Mouse (Mus musculus) hindbrain, embryonic 14.5 days (tissue): ENCODE measurements around the gene Mus81. TPM values are rescaled to one million over a fixed set of nuclear protein-coding genes. Genes with fewer than 3 reads are reported as not detected.
A peak's percentile ranks its signal among the peaks of the same experiment; 100 is the strongest.

ENCODE experiments used
- ATAC-seq: fragments of 200-750 bp; cut with Nextera tagmentation; 2 replicates; pipeline ENCODE4 v1.8.0; 2017; ENCODE audit warnings: moderate number of reproducible peaks, mild to moderate bottlenecking, moderate TSS enrichment, moderate library complexity; ENCODE audit not compliant: low FRiP score
- DNase-seq: peaks from one replicate; pipeline ENCODE4 v3.0.0-alpha.2; 2015; ENCODE audit warnings: low spot score
- H3K27ac ChIP-seq: fragments of 300-500 bp; sonication (generic); 2 replicates; pipeline ENCODE4 v1.5.1; 2014; ENCODE audit warnings: mild to moderate bottlenecking, moderate library complexity
- H3K27me3 ChIP-seq: fragments of 300-500 bp; sonication (generic); 2 replicates; pipeline ENCODE4 v1.6.1; 2014; ENCODE audit warnings: mild to moderate bottlenecking, low read length, mixed read lengths; ENCODE audit not compliant: control insufficient read depth, insufficient read depth
- H3K36me3 ChIP-seq: fragments of 300-500 bp; sonication (generic); replicated peaks from 2 replicates; pipeline ENCODE4 v1.6.1; 2014; ENCODE audit not compliant: control insufficient read depth, insufficient read depth
- H3K4me1 ChIP-seq: fragments of 300-500 bp; sonication (generic); replicated peaks from 2 replicates; pipeline ENCODE4 v1.6.1; 2014; ENCODE audit warnings: antibody characterized with exemption, low read length, mixed read lengths; ENCODE audit not compliant: control insufficient read depth, insufficient read depth
- H3K4me2 ChIP-seq: fragments of 300-500 bp; sonication (generic); replicated peaks from 2 replicates; pipeline ENCODE4 v1.6.1; 2014; ENCODE audit warnings: mild to moderate bottlenecking, moderate library complexity
- H3K4me3 ChIP-seq: fragments of 300-500 bp; sonication (generic); replicated peaks from 2 replicates; pipeline ENCODE4 v1.5.1; 2014; ENCODE audit warnings: mild to moderate bottlenecking, low read length
- H3K9ac ChIP-seq: fragments of 300-500 bp; sonication (generic); 2 replicates; pipeline ENCODE4 v1.6.1; 2014
- H3K9me3 ChIP-seq: fragments of 300-500 bp; sonication (generic); 2 replicates; pipeline ENCODE4 v1.6.1; 2016; ENCODE audit warnings: low read length; ENCODE audit not compliant: control insufficient read depth
- WGBS: fragments of 180-500 bp; shearing (Covaris S2); extraction: QIAGEN DNeasy Blood & Tissue Kit; methylation state at CpG from one replicate; pipeline ENCODE4 v1.1.7; 2014; 5-methylcytosine and 5-hydroxymethylcytosine counted together
- polyA plus RNA-seq: library from polyadenylated mRNA; unstranded; fragments of >200 nt; fragmentation: Nextera tagmentation; extraction: Ambion mirVana; gene quantifications from 2 replicates; pipeline ENCODE4 v1.2.1, GENCODE M21; 2014

The Mus81 gene
- polyA plus RNA-seq, 1 experiment from 2014 or later, result 40.0 TPM

GRCm38 (mm10) chr19:5463791-5464562, 24.2 kb downstream of the Mus81 start:
- Histone ChIP-seq H3K9me3 (no peaks in the 10 kb centered on the region), H3K4me1 (peaks cover 24% of the 10 kb centered on the region), H3K36me3 (peaks cover 60% of the 10 kb centered on the region), H3K4me3 (peak overlapping the region; percentile 22), H3K27me3 (no peaks in the 10 kb centered on the region), H3K4me2 (peak overlapping the region; percentile 48), H3K27ac (peak overlapping the region; percentile 59), H3K9ac (peak overlapping the region; percentile 56)
- DNase-seq, result peak; percentile 78
- 40% methylated on average over 15 of the region's 15 CpGs for WGBS
- ATAC-seq, result peak; percentile 32; the same call in 1 of the 2 replicates

- H3K9me3 ChIP-seq, result no peaks in the 10 kb centered on the region
- no peak overlapping the region for H3K4me3 ChIP-seq
- peaks cover 60% of the 10 kb centered on the region for H3K36me3 ChIP-seq
- DNase-seq, result no peak
- no peak overlapping the region for H3K27ac ChIP-seq
- peaks cover 24% of the 10 kb centered on the region for H3K4me1 ChIP-seq
- ATAC-seq, result no peak
- no peak overlapping the region for H3K4me2 ChIP-seq
- H3K9ac ChIP-seq, result no peak overlapping the region
- no peaks in the 10 kb centered on the region for H3K27me3 ChIP-seq
- WGBS, result 90% methylated on average over 9 of the region's 9 CpGs
Measured at GRCm38 (mm10) chr19:5463212-5463611, 25.0 kb downstream of the Mus81 start.

GRCm38 (mm10) chr19:5461411-5461810, 26.8 kb downstream of the Mus81 start:
- Histone ChIP-seq H3K27ac (no peak overlapping the region; the same call in 1 of the 2 replicates), H3K4me2 (peak overlapping the region; percentile 95), H3K36me3 (peaks cover 42% of the 10 kb centered on the region), H3K4me3 (peak overlapping the region; percentile 69), H3K9ac (peak overlapping the region; percentile 82), H3K9me3 (no peaks in the 10 kb centered on the region), H3K4me1 (peaks cover 32% of the 10 kb centered on the region), H3K27me3 (no peaks in the 10 kb centered on the region)
- ATAC-seq (no peak), DNase-seq (no peak)
- WGBS, result 86% methylated on average over 6 of the region's 6 CpGs

- Histone ChIP-seq H3K9me3 (no peaks in the 10 kb centered on the region), H3K4me2 (peak within 1 kb of the TSS; percentile 95), H3K9ac (peak within 1 kb of the TSS; percentile 82), H3K27me3 (no peaks in the 10 kb centered on the region), H3K27ac (peak within 1 kb of the TSS; percentile 73), H3K36me3 (peaks cover 34% of the 10 kb centered on the region), H3K4me3 (peak within 1 kb of the TSS; percentile 69), H3K4me1 (peaks cover 41% of the 10 kb centered on the region)
- DNase-seq (peak; percentile 96), ATAC-seq (peak; percentile 75)
- WGBS, result under 1% methylated on average over 32 of the region's 32 CpGs
Measured at GRCm38 (mm10) chr19:5460465-5460911, 27.7 kb downstream of the Mus81 start, which contains the start of gene Fibp. TSS of gene Fibp (plus strand) at chr19:5460615.

GRCm38 (mm10) chr19:5459896-5460295, 28.3 kb downstream of the Mus81 start:
- 26% methylated on average over 3 of the region's 3 CpGs for WGBS
- Histone ChIP-seq H3K4me1 (peaks cover 47% of the 10 kb centered on the region), H3K27me3 (no peaks in the 10 kb centered on the region), H3K9ac (peak overlapping the region; percentile 82), H3K9me3 (no peaks in the 10 kb centered on the region), H3K4me2 (peak overlapping the region; percentile 95), H3K36me3 (peaks cover 28% of the 10 kb centered on the region), H3K4me3 (peak overlapping the region; percentile 69), H3K27ac (peak overlapping the region; percentile 73)
- no peak for ATAC-seq
- DNase-seq, result no peak

GRCm38 (mm10) chr19:5459019-5459418, 29.2 kb downstream of the Mus81 start:
- peaks cover 42% of the 10 kb centered on the region for H3K4me1 ChIP-seq
- WGBS, result 68% methylated on average over 7 of the region's 7 CpGs
- no peak for ATAC-seq

GRCm38 (mm10) chr19:5457746-5458442, 30.3 kb downstream of the Mus81 start, which contains the start of gene Ccdc85b:
TSS of gene Ccdc85b (minus strand) at chr19:5457894.
- peak within 1 kb of the TSS; percentile 81 for H3K9ac ChIP-seq
- peak within 1 kb of the TSS; percentile 70 for H3K4me3 ChIP-seq
- ATAC-seq (0 out of 2 replicates have a peak, but pooled peaks have one; percentile 0), DNase-seq (no peak)
- WGBS, result 12% methylated on average over 14 of the region's 14 CpGs
- H3K9me3 ChIP-seq, result no peaks in the 10 kb centered on the region
- peaks cover 40% of the 10 kb centered on the region for H3K4me1 ChIP-seq
- H3K4me2 ChIP-seq, result peak within 1 kb of the TSS; percentile 94
- H3K27ac ChIP-seq, result peak within 1 kb of the TSS; percentile 94
- peaks cover 27% of the 10 kb centered on the region for H3K36me3 ChIP-seq
- no peaks in the 10 kb centered on the region for H3K27me3 ChIP-seq

More at GRCm38 (mm10) chr19:5459019-5459418, 29.2 kb downstream of the Mus81 start:
- Histone ChIP-seq H3K9ac (no peak overlapping the region), H3K27ac (no peak overlapping the region), H3K27me3 (no peaks in the 10 kb centered on the region), H3K4me2 (no peak overlapping the region), H3K36me3 (peaks cover 28% of the 10 kb centered on the region), H3K4me3 (no peak overlapping the region), H3K9me3 (no peaks in the 10 kb centered on the region)
- DNase-seq, result no peak

GRCm38 (mm10) chr19:5456922-5457745, 31.1 kb downstream of the Mus81 start:
- Histone ChIP-seq H3K4me2 (peak overlapping the region; percentile 94), H3K27ac (peak overlapping the region; percentile 94), H3K27me3 (no peaks in the 10 kb centered on the region), H3K9ac (peak overlapping the region; percentile 81), H3K4me3 (peak overlapping the region; percentile 70), H3K36me3 (peaks cover 20% of the 10 kb centered on the region), H3K9me3 (no peaks in the 10 kb centered on the region), H3K4me1 (peaks cover 40% of the 10 kb centered on the region)
- WGBS, result under 1% methylated on average over 70 of the region's 70 CpGs
- ATAC-seq, result peak; percentile 94
- peak; percentile 95 for DNase-seq
